9 mouse cellular contexts compared by ENCODE assay signal in genomic region chr9:107514303-107514955, GRCm38 (mm10). TPM values are rescaled to one million over a fixed set of nuclear protein-coding genes. Genes with fewer than 3 reads are reported as not detected.
A peak's percentile ranks its signal among the peaks of the same experiment; 100 is the strongest.
DNase-seq lines count a peak whose midpoint lies in the region; ATAC-seq lines count a peak whose summit lies in the region.
"Had no signal": no experiment of that assay in that cellular context is flagged by ENCODE, and none has a peak within 500 bp of the region (broad histone marks: within the 10 kb centered on the region; RNA-seq: fewer than 3 reads in every experiment).

No protein-coding gene starts in this region.

- whole genome bisulfite sequencing in forebrain, embryonic 16.5 days = 20% methylated on average over 14 of the region's 14 CpGs
- 21% methylated on average over 14 of the region's 14 CpGs for WGBS in hindbrain, embryonic 12.5 days

- H3K4me1 ChIP-seq in forebrain, embryonic 16.5 days (replicated peaks; ENCODE audit: control insufficient read depth, insufficient read depth, low read length) = peaks cover 18% of the 10 kb centered on the region; the same call in 1 of the 2 replicates
- peaks cover 49% of the 10 kb centered on the region for H3K4me1 ChIP-seq in hindbrain, embryonic 12.5 days
- H3K4me1 ChIP-seq: liver, embryonic 15.5 days had no signal

- H3K27me3 ChIP-seq in forebrain, embryonic 16.5 days (replicated peaks; ENCODE audit: control insufficient read depth, insufficient read depth, low read length) = no peaks in the 10 kb centered on the region
- H3K27me3 ChIP-seq in hindbrain, embryonic 12.5 days = no peaks in the 10 kb centered on the region

- no peaks in the 10 kb centered on the region for H3K9me3 ChIP-seq in forebrain, embryonic 16.5 days (ENCODE audit: control insufficient read depth, low read length)
- H3K9me3 ChIP-seq in hindbrain, embryonic 12.5 days (replicated peaks) = no peaks in the 10 kb centered on the region
- H3K9me3 ChIP-seq: liver, embryonic 15.5 days had no signal

- H3K27ac ChIP-seq in forebrain, embryonic 16.5 days (ENCODE audit: low read length) = no peak overlapping the region
- peak overlapping the region; percentile 87 for H3K27ac ChIP-seq in hindbrain, embryonic 12.5 days
- H3K27ac ChIP-seq: liver, embryonic 15.5 days had no signal

- H3K36me3 ChIP-seq in forebrain, embryonic 16.5 days (ENCODE audit: control insufficient read depth, insufficient read depth) = no peaks in the 10 kb centered on the region
- H3K36me3 ChIP-seq in hindbrain, embryonic 12.5 days = no peaks in the 10 kb centered on the region
- H3K36me3 ChIP-seq: liver, embryonic 15.5 days had no signal

- H3K4me2 ChIP-seq in forebrain, embryonic 16.5 days (ENCODE audit: low read length) = no peak overlapping the region
- no peak overlapping the region for H3K4me2 ChIP-seq in hindbrain, embryonic 12.5 days (replicated peaks)
- H3K4me2 ChIP-seq: liver, embryonic 15.5 days had no signal

- 0 out of 2 replicates have a peak overlapping the region, but pooled peaks have one; percentile 19 for H3K9ac ChIP-seq in forebrain, embryonic 16.5 days (replicated peaks; ENCODE audit: low read depth, low read length)
- H3K9ac ChIP-seq in hindbrain, embryonic 12.5 days = 0 out of 2 replicates have a peak overlapping the region, but pooled peaks have one; percentile 1
- H3K9ac ChIP-seq: liver, embryonic 15.5 days had no signal

- H3K4me3 ChIP-seq in forebrain, embryonic 16.5 days (replicated peaks; ENCODE audit: low read length) = no peak overlapping the region
- no peak overlapping the region for H3K4me3 ChIP-seq in hindbrain, embryonic 12.5 days
- H3K4me3 ChIP-seq: liver, embryonic 15.5 days had no signal

- DNase-seq in MN1 (ENCODE audit: low spot score) = peak; percentile 77
- DNase-seq in cerebellum, adult 11 months = peak; percentile 88
- peak; percentile 64 for DNase-seq in left cerebral cortex, adult 11 months (ENCODE audit: low spot score)
- peak; percentile 88 to 94 for DNase-seq in right cerebral cortex, adult 2 months (ENCODE audit: low spot score in 2 of 2)
- peak; percentile 85 for DNase-seq in urinary bladder, adult 2 months (ENCODE audit: low spot score)

- ATAC-seq in forebrain, embryonic 16.5 days = peak; percentile 64
- peak; percentile 27; the same call in 1 of the 2 replicates for ATAC-seq in hindbrain, embryonic 12.5 days (ENCODE audit: low FRiP score)
- peak; percentile 92 for ATAC-seq in megakaryocyte progenitor cell, adult 5-6 weeks (replicated peaks; ENCODE audit: poor library complexity)

RNA-seq across cellular contexts. Expression of gene Tmem115, which starts 19.3 kb away (rescaled TPM):
- polyA plus RNA-seq in forebrain, embryonic 16.5 days (2015; fragmentation: Nextera tagmentation; extraction: Ambion mirVana) = 41.9 and 44.5 TPM in 2 replicates
- polyA plus RNA-seq in hindbrain, embryonic 12.5 days (2016; fragmentation: Nextera tagmentation; extraction: Ambion mirVana) = 48.1 and 50.4 TPM in 2 replicates
- total RNA-seq in megakaryocyte progenitor cell, adult 5-6 weeks (2015) = 9.9 and 12.3 TPM in 2 replicates
- total RNA-seq in megakaryocyte progenitor cell, adult 5-6 weeks (2017) = 14.5 and 19.9 TPM in 2 replicates
- 33.6 and 34.0 TPM in 2 replicates for polyA plus RNA-seq in urinary bladder, adult 2 months (2012; rRNA removed)

RNA-seq across cellular contexts. Expression of gene Cyb561d2, which starts 27.6 kb away (rescaled TPM):
- 35.7 and 38.5 TPM in 2 replicates for polyA plus RNA-seq in forebrain, embryonic 16.5 days (2015; fragmentation: Nextera tagmentation; extraction: Ambion mirVana)
- 21.9 and 22.6 TPM in 2 replicates for polyA plus RNA-seq in hindbrain, embryonic 12.5 days (2016; fragmentation: Nextera tagmentation; extraction: Ambion mirVana)
- total RNA-seq in megakaryocyte progenitor cell, adult 5-6 weeks (2015) = 19.3 and 22.8 TPM in 2 replicates
- total RNA-seq in megakaryocyte progenitor cell, adult 5-6 weeks (2017) = 12.2 and 16.3 TPM in 2 replicates
- 15.2 and 19.4 TPM in 2 replicates for polyA plus RNA-seq in urinary bladder, adult 2 months (2012; rRNA removed)

RNA-seq across cellular contexts. Expression of gene Nprl2, which starts 27.6 kb away (rescaled TPM):
- polyA plus RNA-seq in forebrain, embryonic 16.5 days (2015; fragmentation: Nextera tagmentation; extraction: Ambion mirVana) = 88.4 and 89.8 TPM in 2 replicates
- polyA plus RNA-seq in hindbrain, embryonic 12.5 days (2016; fragmentation: Nextera tagmentation; extraction: Ambion mirVana) = 47.5 and 50.5 TPM in 2 replicates
- total RNA-seq in megakaryocyte progenitor cell, adult 5-6 weeks (2015) = 9.2 and 14.3 TPM in 2 replicates
- total RNA-seq in megakaryocyte progenitor cell, adult 5-6 weeks (2017) = 10.7 and 13.0 TPM in 2 replicates
- polyA plus RNA-seq in urinary bladder, adult 2 months (2012; rRNA removed) = 26.6 and 35.2 TPM in 2 replicates

RNA-seq across cellular contexts. Expression of gene Zmynd10, which starts 32.7 kb away (rescaled TPM):
- 2.2 and 3.2 TPM in 2 replicates for polyA plus RNA-seq in forebrain, embryonic 16.5 days (2015; fragmentation: Nextera tagmentation; extraction: Ambion mirVana)
- polyA plus RNA-seq in hindbrain, embryonic 12.5 days (2016; fragmentation: Nextera tagmentation; extraction: Ambion mirVana) = 3.6 and 4.3 TPM in 2 replicates
- 0.12 TPM in 1 of 2 replicates, not detected in the other for total RNA-seq in megakaryocyte progenitor cell, adult 5-6 weeks (2015)
- 0.33 and 0.37 TPM in 2 replicates for total RNA-seq in megakaryocyte progenitor cell, adult 5-6 weeks (2017)
- 0.56 and 0.78 TPM in 2 replicates for polyA plus RNA-seq in urinary bladder, adult 2 months (2012; rRNA removed)

RNA-seq across cellular contexts. Expression of gene Rassf1, which starts 36.9 kb away (rescaled TPM):
- polyA plus RNA-seq in forebrain, embryonic 16.5 days (2015; fragmentation: Nextera tagmentation; extraction: Ambion mirVana) = 43.4 and 45.4 TPM in 2 replicates
- 37.3 and 39.9 TPM in 2 replicates for polyA plus RNA-seq in hindbrain, embryonic 12.5 days (2016; fragmentation: Nextera tagmentation; extraction: Ambion mirVana)
- 27.3 and 27.4 TPM in 2 replicates for total RNA-seq in megakaryocyte progenitor cell, adult 5-6 weeks (2015)
- total RNA-seq in megakaryocyte progenitor cell, adult 5-6 weeks (2017) = 35.4 and 38.8 TPM in 2 replicates
- 41.5 and 58.9 TPM in 2 replicates for polyA plus RNA-seq in urinary bladder, adult 2 months (2012; rRNA removed)

Comparison
In these comparisons a context has a peak if more than half of its experiments do, and no peak if none do; other contexts are left out.
1. ATAC-seq: peak in every context shown above with its lines; median percentile 92 in megakaryocyte progenitor cell, adult 5-6 weeks; 64 in forebrain, embryonic 16.5 days; 27 in hindbrain, embryonic 12.5 days.